Mouse (Mus musculus): ENCODE measurements around the gene Mfsd11. TPM values are rescaled to one million over a fixed set of nuclear protein-coding genes. Genes with fewer than 3 reads are reported as not detected.
A peak's percentile ranks its signal among the peaks of the same experiment; 100 is the strongest.

Mfsd11 gene
- polyA plus RNA-seq, 1 experiment = 26.4 TPM

GRCm38 (mm10) chr11:116854279-116854678 lies 2.0 kb downstream of the Mfsd11 start:
- TF ChIP-seq POLR2A (IDR thresholded peaks at IDR 0.05; ENCODE audit: borderline replicate concordance, control insufficient read depth, low read depth, low read length) (no peak), CTCF (IDR thresholded peaks at IDR 0.05; ENCODE audit: control insufficient read depth, insufficient read depth, low read length) (no peak)
- Histone ChIP-seq H3K4me1 (ENCODE audit: control insufficient read depth, insufficient read depth, low read length) (no peaks in the 10 kb centered on the region; the same call in none of the 2 replicates), H3K4me3 (replicated peaks; ENCODE audit: control insufficient read depth, low read depth, low read length) (peak overlapping the region; percentile 92), H3K27ac (ENCODE audit: control insufficient read depth, insufficient read depth, low read depth, low read length, poor library complexity) (no peak overlapping the region; the same call in 1 of the 2 replicates)
- WGBS = 7% methylated on average over 10 of the region's 10 CpGs

GRCm38 (mm10) chr11:116857183-116857850 lies 5.1 kb downstream of the Mfsd11 start:
- Histone ChIP-seq H3K27ac (ENCODE audit: control insufficient read depth, insufficient read depth, low read depth, low read length, poor library complexity) (no peak overlapping the region), H3K4me3 (replicated peaks; ENCODE audit: control insufficient read depth, low read depth, low read length) (no peak overlapping the region), H3K4me1 (ENCODE audit: control insufficient read depth, insufficient read depth, low read length) (no peaks in the 10 kb centered on the region; the same call in 1 of the 2 replicates)
- no peak for TF ChIP-seq CTCF (IDR thresholded peaks at IDR 0.05; ENCODE audit: control insufficient read depth, insufficient read depth, low read length)
- WGBS = 84% methylated on average over 12 of the region's 12 CpGs

GRCm38 (mm10) chr11:116864444-116864843 lies 12.2 kb downstream of the Mfsd11 start:
- Histone ChIP-seq H3K27ac (ENCODE audit: control insufficient read depth, insufficient read depth, low read depth, low read length, poor library complexity) (no peak overlapping the region), H3K4me1 (ENCODE audit: control insufficient read depth, insufficient read depth, low read length) (no peaks in the 10 kb centered on the region), H3K4me3 (replicated peaks; ENCODE audit: control insufficient read depth, low read depth, low read length) (no peak overlapping the region)
- 93% methylated on average over 10 of the region's 10 CpGs for WGBS
- TF ChIP-seq POLR2A (IDR thresholded peaks at IDR 0.05; ENCODE audit: borderline replicate concordance, control insufficient read depth, low read depth, low read length) = no peak
- no peak for TF ChIP-seq CTCF (IDR thresholded peaks at IDR 0.05; ENCODE audit: control insufficient read depth, insufficient read depth, low read length)

GRCm38 (mm10) chr11:116865945-116866585 lies 13.8 kb downstream of the Mfsd11 start:
- Histone ChIP-seq H3K4me1 (ENCODE audit: control insufficient read depth, insufficient read depth, low read length) (no peaks in the 10 kb centered on the region), H3K27ac (ENCODE audit: control insufficient read depth, insufficient read depth, low read depth, low read length, poor library complexity) (no peak overlapping the region), H3K4me3 (replicated peaks; ENCODE audit: control insufficient read depth, low read depth, low read length) (no peak overlapping the region)
- WGBS = 83% methylated on average over 12 of the region's 12 CpGs
- TF ChIP-seq CTCF (IDR thresholded peaks at IDR 0.05; ENCODE audit: control insufficient read depth, insufficient read depth, low read length) (no peak), POLR2A (IDR thresholded peaks at IDR 0.05; ENCODE audit: borderline replicate concordance, control insufficient read depth, low read depth, low read length) (no peak)

- no peak overlapping the region for H3K4me3 ChIP-seq (replicated peaks; ENCODE audit: control insufficient read depth, low read depth, low read length)
- no peak for TF ChIP-seq CTCF (IDR thresholded peaks at IDR 0.05; ENCODE audit: control insufficient read depth, insufficient read depth, low read length)
- TF ChIP-seq POLR2A (IDR thresholded peaks at IDR 0.05; ENCODE audit: borderline replicate concordance, control insufficient read depth, low read depth, low read length) = no peak
- WGBS = 65% methylated on average over 3 of the region's 3 CpGs
- H3K4me1 ChIP-seq (ENCODE audit: control insufficient read depth, insufficient read depth, low read length) = no peaks in the 10 kb centered on the region
- no peak overlapping the region for H3K27ac ChIP-seq (ENCODE audit: control insufficient read depth, insufficient read depth, low read depth, low read length, poor library complexity)
Measured at GRCm38 (mm10) chr11:116868129-116868528, 15.9 kb downstream of the Mfsd11 start.

GRCm38 (mm10) chr11:116869223-116869622 lies 17.0 kb downstream of the Mfsd11 start:
- TF ChIP-seq CTCF (IDR thresholded peaks at IDR 0.05; ENCODE audit: control insufficient read depth, insufficient read depth, low read length) (no peak), POLR2A (IDR thresholded peaks at IDR 0.05; ENCODE audit: borderline replicate concordance, control insufficient read depth, low read depth, low read length) (no peak)
- Histone ChIP-seq H3K4me3 (replicated peaks; ENCODE audit: control insufficient read depth, low read depth, low read length) (no peak overlapping the region), H3K27ac (ENCODE audit: control insufficient read depth, insufficient read depth, low read depth, low read length, poor library complexity) (no peak overlapping the region), H3K4me1 (ENCODE audit: control insufficient read depth, insufficient read depth, low read length) (no peaks in the 10 kb centered on the region)
- 91% methylated on average over 8 of the region's 8 CpGs for WGBS

- TF ChIP-seq CTCF (IDR thresholded peaks at IDR 0.05; ENCODE audit: control insufficient read depth, insufficient read depth, low read length) = no peak
- TF ChIP-seq POLR2A (IDR thresholded peaks at IDR 0.05; ENCODE audit: borderline replicate concordance, control insufficient read depth, low read depth, low read length) = no peak
- H3K27ac ChIP-seq (ENCODE audit: control insufficient read depth, insufficient read depth, low read depth, low read length, poor library complexity) = no peak overlapping the region
- WGBS = 69% methylated on average over 4 of the region's 4 CpGs
- no peaks in the 10 kb centered on the region for H3K4me1 ChIP-seq (ENCODE audit: control insufficient read depth, insufficient read depth, low read length)
- H3K4me3 ChIP-seq (replicated peaks; ENCODE audit: control insufficient read depth, low read depth, low read length) = no peak overlapping the region
Measured at GRCm38 (mm10) chr11:116869641-116870040, 17.4 kb downstream of the Mfsd11 start.

- H3K4me1 ChIP-seq (ENCODE audit: control insufficient read depth, insufficient read depth, low read length) = no peaks in the 10 kb centered on the region
- no peak overlapping the region for H3K4me3 ChIP-seq (replicated peaks; ENCODE audit: control insufficient read depth, low read depth, low read length)
- TF ChIP-seq CTCF (IDR thresholded peaks at IDR 0.05; ENCODE audit: control insufficient read depth, insufficient read depth, low read length) (no peak), POLR2A (IDR thresholded peaks at IDR 0.05; ENCODE audit: borderline replicate concordance, control insufficient read depth, low read depth, low read length) (no peak)
- 86% methylated on average over 9 of the region's 9 CpGs for WGBS
- H3K27ac ChIP-seq (ENCODE audit: control insufficient read depth, insufficient read depth, low read depth, low read length, poor library complexity) = no peak overlapping the region
Measured at GRCm38 (mm10) chr11:116871538-116871937, 19.3 kb downstream of the Mfsd11 start.
